Comparison of ENCODE assay signal across 11 mouse cellular contexts in genomic region chr9:44124317-44124716, GRCm38 (mm10). TPM values are rescaled to one million over a fixed set of nuclear protein-coding genes. Genes with fewer than 3 reads are reported as not detected.
DNase-seq lines count a peak whose midpoint lies in the region; ATAC-seq and TF ChIP-seq lines count a peak whose summit lies in the region.
"Had no signal": no experiment of that assay in that cellular context is flagged by ENCODE, and none has a peak within 500 bp of the region (broad histone marks: within the 10 kb centered on the region; RNA-seq: fewer than 3 reads in every experiment).

No protein-coding gene starts in this region.

- H3K27ac ChIP-seq in heart, postnatal 0 days (ENCODE audit: low read depth), result no peak overlapping the region
- no peak overlapping the region for H3K27ac ChIP-seq in heart, embryonic 12.5 days (ENCODE audit: poor library complexity, severe bottlenecking)
- H3K27ac ChIP-seq in spleen, adult 2 months (ENCODE audit: insufficient read depth, low read length), result no peak overlapping the region
- H3K27ac ChIP-seq: stomach, embryonic 15.5 days had no signal

- no peak for ATAC-seq in heart, postnatal 0 days (ENCODE audit: insufficient read depth, low read depth)
- ATAC-seq in heart, embryonic 12.5 days (ENCODE audit: insufficient number of reproducible peaks, low FRiP score), result no peak

- whole genome bisulfite sequencing in heart, postnatal 0 days, result 60% methylated on average over 6 of the region's 6 CpGs
- 66% methylated on average over 6 of the region's 6 CpGs for WGBS in heart, embryonic 12.5 days
- WGBS in spleen, adult 2 months, result 64% methylated on average over 6 of the region's 6 CpGs

- no peaks in the 10 kb centered on the region for H3K27me3 ChIP-seq in heart, postnatal 0 days (ENCODE audit: control insufficient read depth, insufficient read depth, low read length)
- no peaks in the 10 kb centered on the region for H3K27me3 ChIP-seq in heart, embryonic 12.5 days (replicated peaks)
- H3K27me3 ChIP-seq in spleen, adult 2 months (ENCODE audit: control insufficient read depth, insufficient read depth, low read length), result no peaks in the 10 kb centered on the region
- H3K27me3 ChIP-seq: stomach, embryonic 15.5 days had no signal

- peak; percentile 54 for TF ChIP-seq CTCF in heart, postnatal 0 days (IDR thresholded peaks at IDR 0.05; ENCODE audit: low read depth)
- TF ChIP-seq CTCF in spleen, adult 2 months (IDR thresholded peaks at IDR 0.05; ENCODE audit: extremely low read depth, insufficient read depth, insufficient read length, insufficient replicate concordance), result peak; percentile 13; the same call in 1 of the 2 replicates
- peak; percentile 50; the same call in 1 of the 2 replicates for TF ChIP-seq CTCF in brain, embryonic 14.5 days (IDR thresholded peaks at IDR 0.05; ENCODE audit: borderline replicate concordance, extremely low read depth, insufficient read depth, insufficient read length)

- TF ChIP-seq POLR2A in spleen, adult 2 months (IDR thresholded peaks at IDR 0.05; ENCODE audit: low read depth, low read length), result no peak
- no peak for TF ChIP-seq POLR2A in brain, embryonic 14.5 days (IDR thresholded peaks at IDR 0.05; ENCODE audit: borderline replicate concordance, extremely low read depth, insufficient read depth, insufficient read length, poor library complexity, severe bottlenecking)

- no peaks in the 10 kb centered on the region for H3K36me3 ChIP-seq in heart, postnatal 0 days (replicated peaks; ENCODE audit: control insufficient read depth, insufficient read depth, low read length)
- no peaks in the 10 kb centered on the region for H3K36me3 ChIP-seq in heart, embryonic 12.5 days
- H3K36me3 ChIP-seq in spleen, adult 2 months (ENCODE audit: control insufficient read depth, insufficient read depth, low read length), result no peaks in the 10 kb centered on the region
- H3K36me3 ChIP-seq: stomach, embryonic 15.5 days had no signal

- no peak overlapping the region for H3K9ac ChIP-seq in heart, postnatal 0 days (replicated peaks; ENCODE audit: low read depth, low read length)
- H3K9ac ChIP-seq in heart, embryonic 12.5 days, result no peak overlapping the region
- H3K9ac ChIP-seq: stomach, embryonic 15.5 days had no signal

- H3K4me3 ChIP-seq in heart, postnatal 0 days (ENCODE audit: low read depth, low read length), result no peak overlapping the region
- no peak overlapping the region for H3K4me3 ChIP-seq in heart, embryonic 12.5 days
- no peak overlapping the region for H3K4me3 ChIP-seq in spleen, adult 2 months (ENCODE audit: extremely low read depth, insufficient read depth, insufficient read length)
- H3K4me3 ChIP-seq: stomach, embryonic 15.5 days had no signal

- TF ChIP-seq EP300 in heart, postnatal 0 days (IDR thresholded peaks at IDR 0.05; ENCODE audit: low read depth), result no peak

- no peak for DNase-seq in heart, postnatal 0 days (ENCODE audit: low spot score)
- no peak for DNase-seq in spleen, adult 2 months (ENCODE audit: low read depth in 1 of 2, low spot score in 2 of 2)
- DNase-seq in spleen, adult 18-20 months, result no peak
- DNase-seq in brain, embryonic 14.5 days (ENCODE audit: low read depth), result no peak
- no peak for DNase-seq in left cerebral cortex, postnatal 25 days (ENCODE audit: low spot score in 2 of 2)
- DNase-seq in layer of hippocampus, adult 8-10 months (ENCODE audit: low spot score in 2 of 2), result no peak
- DNase-seq in urinary bladder, adult 2 months (ENCODE audit: low spot score), result no peak

- intact Hi-C loops in left cerebral cortex, postnatal 25 days (cut with DNase I), result loop anchor here (5.0 kb wide), 1 partner anchor 137 kb away; no protein-coding TSS in a partner anchor

- peaks cover 3% of the 10 kb centered on the region; the same call in 1 of the 2 replicates for H3K4me1 ChIP-seq in heart, postnatal 0 days (ENCODE audit: control insufficient read depth, insufficient read depth)
- H3K4me1 ChIP-seq in heart, embryonic 12.5 days (replicated peaks), result peaks cover 24% of the 10 kb centered on the region
- no peaks in the 10 kb centered on the region; the same call in 1 of the 2 replicates for H3K4me1 ChIP-seq in spleen, adult 2 months (ENCODE audit: control insufficient read depth, insufficient read depth, insufficient read length)

- H3K9me3 ChIP-seq in heart, postnatal 0 days (replicated peaks; ENCODE audit: control insufficient read depth, low read length), result no peaks in the 10 kb centered on the region
- no peaks in the 10 kb centered on the region for H3K9me3 ChIP-seq in heart, embryonic 12.5 days (replicated peaks)
- H3K9me3 ChIP-seq: stomach, embryonic 15.5 days had no signal

- no peak overlapping the region for H3K4me2 ChIP-seq in heart, postnatal 0 days (ENCODE audit: low read depth, low read length)
- H3K4me2 ChIP-seq in heart, embryonic 12.5 days, result no peak overlapping the region
- H3K4me2 ChIP-seq: stomach, embryonic 15.5 days had no signal

RNA-seq across cellular contexts. Expression of gene Mcam, which starts 10.0 kb away (rescaled TPM):
- 190 and 209 TPM in 2 replicates for total RNA-seq in heart, postnatal 0 days (2014; rRNA removed; ENCODE audit: low replicate concordance)
- polyA plus RNA-seq in heart, postnatal 0 days (2015; fragmentation: Nextera tagmentation; extraction: Ambion mirVana), result 47.1 and 54.2 TPM in 2 replicates
- polyA plus RNA-seq in heart, embryonic 12.5 days (2016; fragmentation: Nextera tagmentation; extraction: Ambion mirVana), result 129 and 130 TPM in 2 replicates
- 12.7 and 13.9 TPM in 2 replicates for polyA plus RNA-seq in spleen, adult 2 months (2012; rRNA removed)
- polyA plus RNA-seq in brain, embryonic 14.5 days (2012; rRNA removed), result 28.5 and 28.9 TPM in 2 replicates
- total RNA-seq in left cerebral cortex, postnatal 25 days (2021), result 10 to 100 TPM; 13.2 to 14.8 TPM
- total RNA-seq in layer of hippocampus, adult 8-10 months (2022), result 10 to 100 TPM; 13.3 to 16.8 (median 14.8) TPM
- 182 and 219 TPM in 2 replicates for polyA plus RNA-seq in urinary bladder, adult 2 months (2012; rRNA removed)

RNA-seq across cellular contexts. Expression of gene Rnf26, which starts 11.0 kb away (rescaled TPM):
- total RNA-seq in heart, postnatal 0 days (2014; rRNA removed; ENCODE audit: low replicate concordance), result 13.0 and 16.6 TPM in 2 replicates
- polyA plus RNA-seq in heart, postnatal 0 days (2015; fragmentation: Nextera tagmentation; extraction: Ambion mirVana), result 13.7 and 14.1 TPM in 2 replicates
- 48.4 and 51.3 TPM in 2 replicates for polyA plus RNA-seq in heart, embryonic 12.5 days (2016; fragmentation: Nextera tagmentation; extraction: Ambion mirVana)
- polyA plus RNA-seq in spleen, adult 2 months (2012; rRNA removed), result 21.3 and 27.1 TPM in 2 replicates
- 31.4 and 34.7 TPM in 2 replicates for polyA plus RNA-seq in brain, embryonic 14.5 days (2012; rRNA removed)
- total RNA-seq in left cerebral cortex, postnatal 25 days (2021), result 10 to 100 TPM; 30.6 to 31.5 TPM
- 10 to 100 TPM; 27.2 to 31.7 (median 28.4) TPM for total RNA-seq in layer of hippocampus, adult 8-10 months (2022)
- 14.5 and 20.5 TPM in 2 replicates for polyA plus RNA-seq in urinary bladder, adult 2 months (2012; rRNA removed)

RNA-seq across cellular contexts. Expression of gene Gm49380, which starts 11.0 kb away (rescaled TPM):
- not detected in 2 replicates for total RNA-seq in heart, postnatal 0 days (2014; rRNA removed; ENCODE audit: low replicate concordance)
- 0.10 TPM in 1 of 2 replicates, not detected in the other for polyA plus RNA-seq in heart, postnatal 0 days (2015; fragmentation: Nextera tagmentation; extraction: Ambion mirVana)
- polyA plus RNA-seq in heart, embryonic 12.5 days (2016; fragmentation: Nextera tagmentation; extraction: Ambion mirVana), result 0.20 TPM in 1 of 2 replicates, not detected in the other
- polyA plus RNA-seq in spleen, adult 2 months (2012; rRNA removed), result 0.05 TPM in 1 of 2 replicates, not detected in the other
- polyA plus RNA-seq in brain, embryonic 14.5 days (2012; rRNA removed), result 0.06 and 0.29 TPM in 2 replicates
- under 1 TPM; 0.14 to 0.27 TPM for total RNA-seq in left cerebral cortex, postnatal 25 days (2021)
- 1 to 10 TPM in 1 of 4 experiments, under 1 TPM in 3; 0.43 to 1.1 (median 0.58) TPM for total RNA-seq in layer of hippocampus, adult 8-10 months (2022)
- 0.27 and 0.36 TPM in 2 replicates for polyA plus RNA-seq in urinary bladder, adult 2 months (2012; rRNA removed)
- total RNA-seq: monocyte, adult 5-6 weeks had no signal

RNA-seq across cellular contexts. Expression of gene C1qtnf5, which starts 17.3 kb away (rescaled TPM):
- 9.0 TPM in 2 replicates for total RNA-seq in heart, postnatal 0 days (2014; rRNA removed; ENCODE audit: low replicate concordance)
- polyA plus RNA-seq in heart, postnatal 0 days (2015; fragmentation: Nextera tagmentation; extraction: Ambion mirVana), result 4.1 and 4.5 TPM in 2 replicates
- polyA plus RNA-seq in heart, embryonic 12.5 days (2016; fragmentation: Nextera tagmentation; extraction: Ambion mirVana), result 0.67 and 1.1 TPM in 2 replicates
- 6.7 and 8.2 TPM in 2 replicates for polyA plus RNA-seq in spleen, adult 2 months (2012; rRNA removed)
- 5.2 and 6.8 TPM in 2 replicates for polyA plus RNA-seq in brain, embryonic 14.5 days (2012; rRNA removed)
- total RNA-seq in left cerebral cortex, postnatal 25 days (2021), result 10 to 100 TPM; 23.1 to 26.1 TPM
- total RNA-seq in layer of hippocampus, adult 8-10 months (2022), result 10 to 100 TPM; 14.6 to 23.4 (median 18.8) TPM
- polyA plus RNA-seq in urinary bladder, adult 2 months (2012; rRNA removed), result 27.2 and 31.4 TPM in 2 replicates
- total RNA-seq: monocyte, adult 5-6 weeks had no signal

RNA-seq across cellular contexts. Expression of gene Mfrp, which starts 22.8 kb away (rescaled TPM):
- total RNA-seq in heart, postnatal 0 days (2014; rRNA removed; ENCODE audit: low replicate concordance), result not detected in 2 replicates
- polyA plus RNA-seq in heart, postnatal 0 days (2015; fragmentation: Nextera tagmentation; extraction: Ambion mirVana), result not detected in 2 replicates
- polyA plus RNA-seq in heart, embryonic 12.5 days (2016; fragmentation: Nextera tagmentation; extraction: Ambion mirVana), result not detected in 2 replicates
- 0.02 and 0.06 TPM in 2 replicates for polyA plus RNA-seq in spleen, adult 2 months (2012; rRNA removed)
- 1.8 and 3.8 TPM in 2 replicates for polyA plus RNA-seq in brain, embryonic 14.5 days (2012; rRNA removed)
- 1 to 10 TPM in 1 of 2 experiments, under 1 TPM in 1; 0.55 to 1.6 TPM for total RNA-seq in left cerebral cortex, postnatal 25 days (2021)
- total RNA-seq in layer of hippocampus, adult 8-10 months (2022), result 1 to 10 TPM in 2 of 4 experiments, under 1 TPM in 2; 0.33 to 1.4 (median 0.95) TPM
- polyA plus RNA-seq in urinary bladder, adult 2 months (2012; rRNA removed), result 0.13 and 0.21 TPM in 2 replicates
- total RNA-seq: monocyte, adult 5-6 weeks had no signal
- polyA plus RNA-seq: heart, embryonic 14.5 days had no signal
